Mouse (Mus musculus) heart, embryonic 14.5 days (tissue): Measurements from ENCODE around the gene Ms4a7. TPM values are rescaled to one million over a fixed set of nuclear protein-coding genes. Genes with fewer than 3 reads are reported as not detected.

Source experiments
- polyA plus RNA-seq: library from polyadenylated mRNA; unstranded; fragments of >200 nt; fragmentation: Nextera tagmentation; extraction: Ambion mirVana; gene quantifications from 2 replicates; pipeline ENCODE4 v1.2.1, GENCODE M21; 2014

Ms4a7 gene
- polyA plus RNA-seq, 1 experiment from 2014 or later: 4.8 TPM

Other genes with a start within 250 kb of the Ms4a7 start
- gene 1700017D01Rik, start 205.3 kb downstream of the Ms4a7 start, polyA plus RNA-seq: not detected in 2 replicates
- gene 1700025F22Rik, start 170.8 kb downstream of the Ms4a7 start, polyA plus RNA-seq: not detected in 2 replicates
- gene Ms4a13, start 139.4 kb downstream of the Ms4a7 start, polyA plus RNA-seq: not detected in 2 replicates
- gene Ms4a12, start 103.7 kb downstream of the Ms4a7 start, polyA plus RNA-seq: not detected in 2 replicates
- gene Ms4a1, start 69.9 kb downstream of the Ms4a7 start, polyA plus RNA-seq: not detected in 2 replicates
- gene Ms4a5, start 52.3 kb downstream of the Ms4a7 start, polyA plus RNA-seq: not detected in 2 replicates
- 0.12 TPM in 1 of 2 replicates, not detected in the other for gene Ms4a14, start 21.7 kb downstream of the Ms4a7 start, polyA plus RNA-seq
- gene Ms4a4a, start 39.4 kb upstream of the Ms4a7 start, polyA plus RNA-seq: 3.3 and 3.7 TPM in 2 replicates
- gene Ms4a4c, start 68.6 kb upstream of the Ms4a7 start, polyA plus RNA-seq: 1.3 and 1.4 TPM in 2 replicates
- gene Ms4a4b, start 107.4 kb upstream of the Ms4a7 start, polyA plus RNA-seq: not detected in 2 replicates
- 4.6 and 5.6 TPM in 2 replicates for gene Ms4a6c, start 133.2 kb upstream of the Ms4a7 start, polyA plus RNA-seq
- gene Gm8369, start 149.8 kb upstream of the Ms4a7 start, polyA plus RNA-seq: not detected in 2 replicates
- gene Ms4a6b, start 180.4 kb upstream of the Ms4a7 start, polyA plus RNA-seq: 3.1 and 3.5 TPM in 2 replicates
- gene Ms4a4d, start 200.7 kb upstream of the Ms4a7 start, polyA plus RNA-seq: 0.47 and 0.69 TPM in 2 replicates